Mouse (Mus musculus): ENCODE measurements around the gene Ccdc6.

Gene Ccdc6

DNA sequence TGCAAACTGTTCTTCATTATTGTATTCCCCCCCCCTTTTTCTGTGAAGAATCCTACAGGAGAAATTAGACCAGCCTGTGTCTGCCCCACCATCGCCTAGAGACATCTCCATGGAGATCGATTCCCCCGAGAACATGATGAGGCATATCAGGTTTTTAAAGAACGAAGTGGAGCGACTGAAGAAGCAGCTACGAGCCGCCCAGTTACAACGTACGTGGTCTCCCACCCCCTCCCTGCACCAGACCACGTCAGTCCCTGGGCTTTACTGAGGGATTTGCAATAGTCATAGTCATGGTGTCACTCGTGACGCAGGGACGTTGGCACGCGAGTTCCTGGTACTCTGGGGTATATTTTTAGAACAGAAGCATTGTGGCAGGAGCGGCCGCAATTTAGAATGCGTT is 72.1 kb downstream of the Ccdc6 start:
- no peak for DNase-seq (ENCODE audit: low read depth)

DNA sequence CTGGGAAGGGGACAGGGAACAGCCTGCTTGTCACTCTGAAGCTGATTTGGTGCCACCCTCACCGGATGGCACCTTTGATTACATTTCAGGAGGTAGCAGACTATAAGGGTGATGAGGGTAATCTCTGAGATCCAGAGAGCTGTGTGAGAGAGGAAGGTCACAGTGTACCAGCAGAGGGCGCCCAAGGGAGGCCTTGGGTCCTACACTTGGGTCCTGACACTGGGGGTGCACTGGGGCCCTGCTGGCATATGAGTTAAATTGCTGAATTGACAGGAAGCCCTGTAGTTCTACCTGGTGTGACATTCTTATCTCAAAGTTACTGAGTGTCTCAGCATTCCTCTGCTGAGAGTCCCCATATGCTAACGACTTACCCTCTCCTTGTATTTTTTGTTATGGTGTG is 76.4 kb downstream of the Ccdc6 start:
- no peak for DNase-seq (ENCODE audit: low read depth)

DNA sequence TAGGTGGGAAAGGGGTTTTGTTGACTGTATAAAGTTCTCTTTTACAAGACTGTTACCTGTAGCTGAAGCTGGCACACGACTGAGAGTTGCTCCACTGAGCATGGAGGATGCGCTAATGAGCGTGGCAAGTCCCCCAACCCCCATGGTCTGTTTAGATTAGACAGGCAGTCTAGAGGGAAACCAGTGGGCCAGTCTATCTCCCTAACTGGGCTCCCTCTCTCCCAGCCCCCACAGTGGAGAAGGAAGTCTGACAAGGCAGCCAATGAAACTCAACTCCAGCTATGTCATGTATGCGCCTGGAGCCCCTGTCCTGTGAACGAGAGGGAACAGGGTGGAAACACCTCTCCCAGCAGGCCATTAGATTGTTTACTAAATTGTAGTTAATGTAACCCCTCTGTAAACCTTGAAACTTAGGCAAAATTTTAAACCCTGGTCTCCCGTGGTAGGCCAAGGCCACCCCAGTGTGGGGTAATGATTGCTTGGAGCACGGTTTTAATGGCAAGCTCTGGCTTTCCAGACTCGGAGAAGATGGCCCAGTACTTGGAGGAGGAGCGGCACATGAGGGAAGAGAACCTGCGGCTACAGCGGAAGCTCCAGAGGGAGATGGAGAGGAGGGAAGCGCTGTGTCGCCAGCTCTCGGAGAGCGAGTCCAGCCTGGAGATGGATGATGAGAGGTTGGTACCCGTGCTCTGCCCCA is 77.7 kb downstream of the Ccdc6 start:
- DNase-seq (ENCODE audit: low read depth): no peak

DNA sequence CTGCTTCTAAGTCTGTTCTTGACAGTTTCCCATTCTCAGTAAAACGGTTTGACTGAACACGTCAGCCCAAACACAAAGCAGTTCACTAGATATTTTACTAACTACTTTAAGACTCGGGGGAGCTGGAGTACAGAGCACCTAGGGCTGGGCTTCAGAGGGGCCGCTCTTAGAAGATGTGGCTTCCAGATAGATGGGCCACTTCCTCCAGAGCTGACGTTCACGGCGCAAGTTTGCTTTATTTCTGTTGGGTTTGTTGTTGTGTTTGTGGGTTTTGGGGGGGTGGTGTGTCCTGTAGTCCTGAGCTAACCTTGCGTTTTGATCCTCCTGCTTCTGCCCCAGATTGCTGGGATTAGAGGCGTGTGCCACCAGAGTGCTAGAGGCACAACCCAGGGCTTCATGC is 83.8 kb downstream of the Ccdc6 start:
- DNase-seq (ENCODE audit: low read depth): no peak

GRCm38 (mm10) chr10:70181279-70181972 is 84.5 kb downstream of the Ccdc6 start:
- DNase-seq (ENCODE audit: low read depth): no peak

- DNase-seq (ENCODE audit: low read depth): no peak
These were observed 86.5 kb downstream of the Ccdc6 start for GRCm38 (mm10) chr10:70183210-70184080.

DNA sequence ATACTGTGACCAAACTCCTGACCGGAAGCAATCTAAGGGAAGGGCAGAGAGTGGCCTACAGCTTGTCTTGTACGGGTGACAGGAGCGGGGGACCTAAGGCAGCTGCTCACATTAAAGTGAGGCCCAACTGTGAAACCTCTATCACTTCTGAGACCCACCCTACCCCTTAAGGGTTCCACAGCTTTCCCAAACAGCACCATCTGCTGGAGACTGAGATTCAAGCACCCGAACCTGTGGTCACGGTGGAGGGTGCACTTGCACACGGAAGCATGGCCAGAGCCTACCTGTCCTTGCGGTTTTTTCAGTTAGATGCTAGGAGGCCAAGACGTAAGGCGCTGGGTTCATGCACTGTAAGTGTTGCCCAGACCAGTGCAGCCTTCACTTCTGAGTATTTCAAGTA is 89.2 kb downstream of the Ccdc6 start:
- DNase-seq (ENCODE audit: low read depth): no peak

- peak; percentile 45 for DNase-seq (ENCODE audit: low read depth)
These were observed 89.7 kb downstream of the Ccdc6 start for GRCm38 (mm10) chr10:70186586-70186985.

GRCm38 (mm10) chr10:70189864-70190263 is 92.9 kb downstream of the Ccdc6 start:
- DNase-seq (ENCODE audit: low read depth): no peak

GRCm38 (mm10) chr10:70194283-70194682 is 97.4 kb downstream of the Ccdc6 start:
- DNase-seq (ENCODE audit: low read depth): no peak

GRCm38 (mm10) chr10:70195279-70195678 is 98.4 kb downstream of the Ccdc6 start:
- no peak for DNase-seq (ENCODE audit: low read depth)

DNA sequence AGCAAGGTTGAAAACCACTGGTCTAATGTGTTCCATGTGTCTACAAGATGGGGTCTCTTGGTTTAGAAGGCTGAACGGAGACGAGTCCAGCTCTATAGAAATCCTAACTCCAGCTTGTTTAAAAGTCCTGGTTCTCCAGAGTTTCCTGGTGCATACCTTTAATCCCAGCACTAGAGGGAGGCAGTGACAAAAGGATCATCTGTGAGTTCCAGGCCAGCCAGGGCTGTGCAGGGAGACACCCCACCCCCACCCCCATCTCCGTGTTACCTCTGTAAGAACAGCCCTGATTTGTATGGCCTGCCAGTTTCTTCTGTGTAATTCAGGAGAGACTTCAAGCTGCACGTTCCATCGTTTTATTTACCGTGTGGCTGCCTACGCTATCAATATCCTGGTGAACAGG is 98.9 kb downstream of the Ccdc6 start:
- no peak for DNase-seq (ENCODE audit: low read depth)

DNA sequence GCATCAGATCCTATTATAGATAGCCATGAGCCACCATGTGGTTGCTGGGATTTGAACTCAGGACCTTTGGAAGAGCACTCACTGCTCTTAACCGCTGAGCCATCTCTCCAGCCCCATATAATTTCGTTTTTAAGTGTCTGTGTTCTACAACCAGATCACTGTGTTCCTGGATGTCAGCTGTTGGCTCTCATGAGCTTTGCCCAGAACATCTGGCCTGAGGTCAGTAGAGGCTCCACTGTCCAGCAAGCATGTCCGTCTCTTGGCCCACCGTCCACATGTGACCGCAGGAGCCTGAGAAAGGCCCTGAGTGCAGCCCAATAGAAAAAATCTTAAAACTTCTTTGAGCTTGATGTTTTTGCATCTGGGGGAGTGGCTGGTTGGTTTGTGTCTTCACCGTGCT is 99.7 kb downstream of the Ccdc6 start:
- DNase-seq (ENCODE audit: low read depth): no peak

DNA sequence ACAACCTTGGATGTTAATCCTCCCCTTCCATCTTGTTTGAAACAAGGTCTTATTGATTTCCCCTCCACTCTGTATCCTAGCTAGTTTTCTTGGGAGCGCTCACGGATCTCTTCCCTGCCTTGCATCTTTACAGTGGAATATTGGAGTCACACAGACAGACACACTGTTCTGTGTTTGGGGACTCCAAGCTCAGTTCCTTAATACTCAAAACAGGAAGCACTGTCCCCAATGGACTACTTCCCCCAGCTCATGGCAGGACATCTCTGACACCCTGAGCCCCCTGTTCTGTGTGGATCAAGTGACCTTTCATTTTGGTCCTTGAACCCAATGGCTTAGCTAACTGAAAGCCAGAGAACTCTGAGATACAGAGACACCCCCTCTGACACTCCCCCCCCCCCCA is 100.7 kb downstream of the Ccdc6 start:
- DNase-seq (ENCODE audit: low read depth): no peak

DNA sequence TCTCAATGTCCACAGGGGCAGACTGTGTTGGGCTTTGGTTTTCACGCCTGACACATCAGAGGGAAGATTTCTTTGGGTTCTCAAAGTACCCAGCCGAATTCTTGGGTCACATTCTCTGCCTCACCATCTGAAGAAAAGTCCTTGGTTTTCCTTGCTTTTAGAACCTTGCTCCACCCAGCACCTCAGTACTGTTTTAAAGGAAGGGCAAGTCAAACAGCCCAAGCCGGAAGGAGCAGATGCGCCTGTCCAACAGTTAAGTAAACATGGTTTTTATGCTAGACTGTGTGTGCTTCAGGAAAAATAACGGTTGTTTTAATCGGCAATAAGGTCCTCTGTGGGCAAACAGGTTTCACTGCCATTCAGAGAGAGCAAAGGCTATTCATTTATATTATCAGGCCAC is 101.1 kb downstream of the Ccdc6 start:
- DNase-seq (ENCODE audit: low read depth): no peak

- no peak for DNase-seq (ENCODE audit: low read depth)
These were observed 102.1 kb downstream of the Ccdc6 start for GRCm38 (mm10) chr10:70198951-70199463.

DNA sequence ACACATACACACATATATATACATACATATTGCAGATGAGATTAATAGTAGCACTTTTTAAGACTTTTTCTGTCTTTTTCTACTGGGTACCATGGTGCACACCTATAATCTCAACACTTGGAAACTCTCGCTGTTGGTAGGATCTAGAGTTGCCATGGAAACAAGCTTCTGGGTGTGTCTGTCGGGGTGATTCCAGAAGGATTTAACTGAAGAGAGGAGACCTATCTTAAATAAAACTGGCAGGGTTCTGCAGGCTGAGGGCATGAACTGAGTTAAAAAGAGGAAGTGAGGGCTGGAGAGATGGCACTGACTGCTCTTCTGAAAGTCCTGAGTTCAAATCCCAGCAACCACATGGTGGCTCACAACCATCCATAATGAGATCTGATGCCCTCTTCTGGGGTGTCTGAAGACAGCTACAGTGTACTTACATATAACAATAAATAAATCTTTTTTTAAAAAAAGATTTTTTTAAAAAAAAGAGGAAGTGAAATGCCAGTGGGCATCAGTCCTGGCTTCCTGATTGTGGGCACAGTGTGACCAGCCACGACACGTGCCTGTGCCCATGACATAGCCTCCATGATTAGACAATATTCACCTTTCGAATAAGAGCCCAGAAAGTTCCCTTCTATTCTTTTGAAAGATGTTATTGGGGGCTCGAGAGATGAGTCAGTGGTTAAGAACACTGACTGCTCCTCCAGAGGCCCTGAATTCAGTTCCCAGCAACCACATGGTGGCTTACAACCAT is 102.7 kb downstream of the Ccdc6 start:
- DNase-seq (ENCODE audit: low read depth): no peak

DNA sequence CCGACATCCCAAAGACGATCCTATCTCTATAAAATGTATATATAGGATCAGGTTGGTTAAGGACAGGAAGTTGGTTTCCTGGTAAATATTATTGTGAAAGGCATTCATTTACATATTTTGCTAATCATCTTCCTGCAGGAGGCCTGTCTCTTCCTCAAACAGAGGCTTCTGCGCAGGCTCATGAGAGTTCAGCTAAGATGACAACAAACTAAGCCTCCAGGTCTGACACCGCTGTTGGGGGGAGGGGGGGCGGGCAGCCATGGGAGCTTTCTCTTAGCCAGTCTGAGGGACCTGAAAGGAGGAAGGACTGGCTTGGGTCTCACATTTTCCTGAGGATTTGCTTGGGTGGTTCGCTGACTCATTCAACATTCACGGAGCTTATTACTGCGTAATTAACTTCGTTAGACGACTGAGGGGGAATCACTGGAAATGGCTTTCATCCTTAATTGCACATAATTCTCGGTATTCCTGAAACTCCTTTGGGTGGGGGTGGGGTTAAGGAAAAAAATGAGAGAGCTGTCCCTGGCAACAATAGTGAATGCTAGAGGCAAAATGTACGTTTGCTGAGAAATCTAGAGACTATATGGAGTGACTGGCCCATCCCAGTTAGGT is 104.1 kb downstream of the Ccdc6 start:
- DNase-seq (ENCODE audit: low read depth): no peak

DNA sequence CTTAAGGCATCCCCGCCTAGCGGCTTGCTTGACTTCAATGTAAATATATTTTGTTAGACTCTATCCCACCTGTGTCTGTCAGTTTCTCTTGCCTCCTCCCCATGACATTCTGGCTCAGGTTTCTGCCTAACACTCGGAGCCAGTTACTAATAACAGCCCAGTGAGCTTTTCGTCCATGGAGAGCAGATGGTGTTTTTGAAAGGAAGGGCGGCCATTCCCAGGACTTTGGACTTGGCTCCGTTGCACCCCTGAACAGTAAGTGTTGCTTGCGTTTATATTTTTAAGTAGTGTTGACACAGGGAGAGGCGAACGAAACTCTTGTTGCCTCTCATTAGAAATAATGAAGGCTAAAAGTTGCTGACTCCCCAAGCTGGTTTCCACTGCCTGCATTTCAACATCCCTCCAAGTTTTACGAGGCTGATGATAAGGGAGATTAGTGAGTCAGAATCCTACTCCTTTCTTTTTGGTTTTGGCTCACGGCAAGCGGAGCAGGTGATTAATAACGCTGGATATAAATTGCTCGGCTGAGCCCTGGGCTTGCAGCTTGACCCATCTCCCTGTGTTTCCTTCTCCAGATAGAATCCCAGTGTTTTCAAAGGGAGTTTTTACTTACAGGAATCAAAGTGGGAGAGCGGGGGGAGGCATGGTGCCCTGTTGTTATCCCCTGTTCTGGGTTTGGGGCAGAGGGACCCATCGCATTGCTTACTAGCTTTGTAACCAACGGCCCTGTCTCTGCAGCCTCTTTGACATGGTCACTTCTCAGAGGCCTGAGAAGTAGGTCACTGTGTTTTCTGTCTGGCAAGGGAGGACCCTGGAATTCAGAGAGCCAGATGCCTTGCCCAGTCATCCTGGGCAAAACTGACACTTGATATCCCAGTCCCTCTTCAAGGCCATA is 107.8 kb downstream of the Ccdc6 start, which contains the start of gene Mrln:
Mrln (plus strand) TSS at position 160 of the 895 bp plus-strand sequence.
- DNase-seq (ENCODE audit: low read depth): peak; percentile 88

GRCm38 (mm10) chr10:70211281-70211680 is 114.4 kb downstream of the Ccdc6 start:
- no peak for DNase-seq (ENCODE audit: low read depth)

All from fibroblast of lung, adult 2 months (primary cell).